Mouse (Mus musculus) olfactory bulb, adult 2 months (tissue): ENCODE data around the gene Epas1. TPM values are rescaled to one million over a fixed set of nuclear protein-coding genes. Genes with fewer than 3 reads are reported as not detected.
A peak's percentile ranks its signal among the peaks of the same experiment; 100 is the strongest.

Experiments used
- H3K27ac ChIP-seq: fragments of 200-500 bp; 2 replicates; pipeline ENCODE4 v1.5.1; 2012; ENCODE audit warnings: low read depth, low read length; ENCODE audit not compliant: insufficient read depth
- H3K4me1 ChIP-seq: fragments of 200-500 bp; 2 replicates; pipeline ENCODE4 v1.6.1; 2012; ENCODE audit warnings: low read length; ENCODE audit not compliant: control insufficient read depth, insufficient read depth
- H3K4me3 ChIP-seq: fragments of 200-500 bp; 2 replicates; pipeline ENCODE4 v1.5.1; 2012; ENCODE audit warnings: mild to moderate bottlenecking, low read depth, low read length, moderate library complexity; ENCODE audit not compliant: insufficient read depth
- CTCF ChIP-seq: fragments of 200-500 bp; IDR thresholded peaks from 2 replicates; pipeline ENCODE4 v1.5.1; 2012; ENCODE audit warnings: low read depth, mild to moderate bottlenecking, low read length, moderate library complexity; ENCODE audit not compliant: insufficient read depth
- POLR2A ChIP-seq: fragments of 200-500 bp; IDR thresholded peaks from 2 replicates; pipeline ENCODE4 v1.6.1; 2012; ENCODE audit warnings: mild to moderate bottlenecking, low read depth, low read length, moderate library complexity; ENCODE audit not compliant: insufficient read depth
- WGBS: fragments of 180-500 bp; shearing (Covaris S2); methylation state at CpG from one replicate; pipeline ENCODE4 v1.1.7; 2018; 5-methylcytosine and 5-hydroxymethylcytosine counted together
- polyA plus RNA-seq: library from polyadenylated mRNA; stranded (reverse); fragments of >200 nt; gene quantifications from 2 replicates; pipeline ENCODE4 v1.2.4, GENCODE M21; 2012; ENCODE audit warnings: low replicate concordance; ENCODE audit not compliant: missing spikeins, insufficient read depth, insufficient read length

Gene Epas1
- polyA plus RNA-seq, 1 experiment, result not detected

DNA sequence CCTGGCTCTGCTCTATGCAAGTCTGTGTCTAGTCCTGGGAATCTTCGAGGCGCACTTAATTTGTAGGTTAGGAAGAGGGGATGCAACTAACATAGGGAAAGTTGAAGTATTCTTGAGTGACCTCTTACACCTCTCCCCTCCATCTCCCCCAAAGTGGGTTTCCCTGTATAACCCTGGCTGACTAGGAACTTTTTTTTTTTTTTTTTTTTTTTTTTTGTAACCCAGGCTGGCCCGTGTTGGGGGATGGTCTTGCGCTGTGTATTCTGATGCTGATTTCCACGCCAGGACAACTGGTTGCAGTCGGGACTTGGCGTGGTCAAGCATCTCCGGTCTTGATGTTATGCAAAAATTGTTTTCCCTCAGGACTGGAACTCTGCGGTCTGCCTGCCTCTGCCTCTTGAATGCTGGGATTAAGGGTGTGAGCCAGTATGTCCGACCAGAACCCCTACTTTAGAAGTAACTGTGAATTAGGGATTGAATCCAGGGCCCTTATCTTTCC lies 2.1 kb upstream of the Epas1 start:
- Histone ChIP-seq H3K4me3 (no peak overlapping the region), H3K27ac (no peak overlapping the region), H3K4me1 (peaks cover 26% of the 10 kb centered on the region)
- 91% methylated on average over 10 of the region's 10 CpGs for WGBS
- TF ChIP-seq CTCF (no peak), POLR2A (no peak)

DNA sequence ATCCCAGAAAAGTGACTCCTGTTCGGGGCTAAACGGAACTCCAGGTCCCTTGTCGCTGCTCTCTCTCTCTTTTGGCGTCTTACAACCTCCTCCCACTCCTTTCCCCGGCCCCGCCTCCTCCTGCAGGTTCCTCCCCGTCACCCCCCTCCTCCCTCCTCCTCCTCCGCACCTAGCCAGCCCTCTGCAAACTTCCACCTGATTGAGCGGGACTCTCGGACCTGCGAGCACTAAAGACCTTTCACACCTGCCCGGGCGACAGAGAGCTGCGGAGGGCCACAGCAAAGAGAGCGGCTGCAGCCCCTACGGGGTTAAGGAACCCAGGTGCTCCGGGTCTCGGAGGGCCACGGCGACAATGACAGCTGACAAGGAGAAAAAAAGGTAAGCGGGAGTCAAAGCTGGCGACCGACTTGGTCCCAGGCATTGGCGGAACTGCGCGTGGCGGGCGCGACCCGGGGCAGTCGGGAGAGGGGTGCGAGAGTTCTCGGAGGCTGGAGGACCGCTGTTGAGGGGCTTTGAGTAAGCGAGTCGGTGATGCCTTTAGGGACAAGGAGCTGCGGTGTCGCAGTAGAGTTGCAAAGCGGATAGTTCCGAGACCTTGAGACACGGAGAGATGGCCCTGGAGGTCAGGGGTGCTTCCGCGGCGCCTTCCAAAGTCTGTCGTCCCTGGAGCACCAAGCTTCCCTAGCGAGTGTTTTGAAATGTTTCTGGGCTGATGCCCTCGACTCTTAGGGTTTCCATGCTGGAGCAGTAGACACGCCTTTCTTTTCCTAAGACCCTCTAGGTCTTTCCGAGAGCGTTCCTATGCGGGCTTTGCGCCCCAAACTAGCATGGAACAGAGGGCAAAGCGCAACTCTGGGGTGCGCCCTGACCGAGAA lies 668 bp downstream of the Epas1 start:
- Histone ChIP-seq H3K4me1 (peaks cover 26% of the 10 kb centered on the region), H3K27ac (no peak overlapping the region), H3K4me3 (peak overlapping the region; percentile 54)
- WGBS, result 1% methylated on average over 55 of the region's 55 CpGs
- TF ChIP-seq POLR2A (no peak), CTCF (no peak)

DNA sequence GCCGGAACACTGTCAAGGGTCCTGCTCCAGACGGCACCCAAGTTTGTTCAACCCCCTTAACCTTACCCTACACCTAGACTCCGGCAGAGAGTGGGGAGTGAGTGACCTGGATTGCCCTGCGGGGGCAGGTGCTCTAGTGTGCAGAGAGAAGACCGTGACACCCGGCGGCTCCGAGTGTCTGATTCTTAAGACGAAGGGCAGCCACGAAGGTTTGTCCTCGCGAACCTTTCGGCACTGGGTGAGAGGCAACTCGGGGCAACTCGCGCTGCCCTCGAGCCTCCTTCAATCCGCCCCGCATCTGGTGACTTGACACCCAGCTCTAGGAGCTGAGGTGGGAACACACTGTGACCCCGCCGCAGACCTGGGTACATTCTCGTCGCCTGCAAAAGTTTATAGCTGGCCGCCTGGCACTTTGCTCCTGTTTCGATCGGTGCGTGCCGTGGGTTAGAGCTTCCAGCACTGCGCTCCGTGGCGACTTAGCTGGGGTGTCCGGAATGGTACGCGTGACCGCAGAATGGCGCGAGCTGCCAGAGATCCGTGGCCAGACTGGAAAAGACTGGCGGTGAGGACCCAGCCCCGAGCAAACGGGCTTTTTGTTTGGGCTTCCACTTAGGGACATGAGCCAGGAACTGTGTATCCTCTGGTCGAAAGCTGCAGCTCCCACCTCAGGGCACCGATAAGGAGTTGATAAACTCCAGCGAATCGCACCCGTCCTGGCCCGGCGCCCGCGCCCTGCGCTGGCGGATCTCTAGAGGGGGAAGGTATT lies 1.5 kb downstream of the Epas1 start:
- 4% methylated on average over 52 of the region's 52 CpGs for WGBS
- Histone ChIP-seq H3K4me3 (peak overlapping the region; percentile 54), H3K27ac (no peak overlapping the region), H3K4me1 (peaks cover 26% of the 10 kb centered on the region)
- TF ChIP-seq CTCF (no peak), POLR2A (no peak)

DNA sequence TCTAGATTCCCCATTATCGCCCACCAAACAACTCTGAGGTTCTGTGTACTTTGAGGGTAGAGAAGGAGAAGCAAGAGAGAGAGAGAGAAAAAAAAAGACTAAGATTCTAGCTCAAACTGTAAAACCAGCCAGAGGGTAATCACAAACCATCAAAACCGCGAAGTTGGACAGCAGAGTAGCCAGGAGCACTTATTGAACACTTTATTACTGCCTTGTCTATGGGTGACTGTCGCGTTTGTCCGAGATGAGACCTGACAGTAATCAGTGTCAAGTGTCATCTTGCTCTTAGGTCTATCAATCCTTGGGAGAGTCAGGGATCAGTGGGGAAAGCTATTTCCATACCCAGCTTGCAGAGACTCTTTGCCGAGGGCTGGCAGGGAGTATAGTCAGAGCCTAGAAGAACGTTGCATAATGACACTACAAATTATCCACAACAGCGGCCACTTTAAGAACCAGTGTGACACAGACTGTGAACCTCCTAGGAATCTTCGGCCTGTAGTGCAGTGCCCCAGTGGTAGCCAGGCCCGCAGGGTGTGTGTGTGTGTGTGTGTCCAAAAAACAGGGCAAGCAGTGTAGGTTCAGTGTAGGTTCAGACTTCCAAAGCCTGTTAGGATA lies 2.2 kb downstream of the Epas1 start:
- TF ChIP-seq CTCF (no peak), POLR2A (no peak)
- WGBS, result 53% methylated on average over 11 of the region's 11 CpGs
- Histone ChIP-seq H3K4me1 (peaks cover 26% of the 10 kb centered on the region), H3K27ac (no peak overlapping the region), H3K4me3 (peak overlapping the region; percentile 54)

DNA sequence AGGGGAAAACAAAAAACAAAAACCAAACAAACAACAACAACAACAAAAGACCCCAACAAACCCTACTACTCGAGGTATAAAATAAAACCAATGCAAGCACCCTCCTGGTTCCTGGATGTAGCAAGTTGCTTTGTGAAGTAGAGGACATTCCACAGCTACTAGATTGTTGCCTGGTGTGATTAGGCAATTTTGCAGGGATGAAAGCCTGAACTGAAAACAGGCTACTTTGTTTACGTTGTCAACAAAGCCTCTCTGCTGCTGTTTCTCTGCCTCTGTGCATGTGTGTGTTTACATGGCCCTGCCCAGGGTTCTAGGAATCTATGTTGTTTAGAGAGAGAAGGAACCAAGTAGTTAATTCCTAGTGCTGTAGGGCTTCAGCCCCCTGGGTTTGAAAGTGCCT lies 4.1 kb downstream of the Epas1 start:
- no peak overlapping the region for H3K4me3 ChIP-seq
- H3K27ac ChIP-seq, result no peak overlapping the region
- H3K4me1 ChIP-seq, result peaks cover 24% of the 10 kb centered on the region
- WGBS, result 61% methylated on average over 2 of the region's 2 CpGs
- TF ChIP-seq CTCF (no peak), POLR2A (no peak)

DNA sequence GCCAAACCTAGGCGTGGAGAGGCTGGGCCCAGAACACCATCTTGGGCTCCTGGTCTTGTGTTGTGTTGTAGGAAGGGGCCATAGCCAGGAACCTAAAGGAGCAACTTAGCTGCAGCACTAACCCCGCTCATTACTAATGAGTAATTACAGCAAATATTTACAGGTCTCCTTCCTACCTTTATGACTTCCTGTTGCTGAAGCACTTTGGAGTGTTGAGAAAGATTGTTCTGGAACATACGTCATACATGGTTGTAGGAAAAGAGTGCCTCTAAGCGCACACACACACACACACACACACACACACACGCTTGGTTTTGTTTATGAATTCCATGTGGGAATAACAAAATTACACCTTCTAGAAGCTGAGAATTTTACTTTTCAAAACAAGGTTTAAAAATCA lies 8.4 kb downstream of the Epas1 start:
- TF ChIP-seq POLR2A (no peak), CTCF (no peak)
- H3K4me1 ChIP-seq, result no peaks in the 10 kb centered on the region; the same call in 1 of the 2 replicates
- H3K27ac ChIP-seq, result no peak overlapping the region
- H3K4me3 ChIP-seq, result no peak overlapping the region
- WGBS, result 84% methylated on average over 5 of the region's 5 CpGs

DNA sequence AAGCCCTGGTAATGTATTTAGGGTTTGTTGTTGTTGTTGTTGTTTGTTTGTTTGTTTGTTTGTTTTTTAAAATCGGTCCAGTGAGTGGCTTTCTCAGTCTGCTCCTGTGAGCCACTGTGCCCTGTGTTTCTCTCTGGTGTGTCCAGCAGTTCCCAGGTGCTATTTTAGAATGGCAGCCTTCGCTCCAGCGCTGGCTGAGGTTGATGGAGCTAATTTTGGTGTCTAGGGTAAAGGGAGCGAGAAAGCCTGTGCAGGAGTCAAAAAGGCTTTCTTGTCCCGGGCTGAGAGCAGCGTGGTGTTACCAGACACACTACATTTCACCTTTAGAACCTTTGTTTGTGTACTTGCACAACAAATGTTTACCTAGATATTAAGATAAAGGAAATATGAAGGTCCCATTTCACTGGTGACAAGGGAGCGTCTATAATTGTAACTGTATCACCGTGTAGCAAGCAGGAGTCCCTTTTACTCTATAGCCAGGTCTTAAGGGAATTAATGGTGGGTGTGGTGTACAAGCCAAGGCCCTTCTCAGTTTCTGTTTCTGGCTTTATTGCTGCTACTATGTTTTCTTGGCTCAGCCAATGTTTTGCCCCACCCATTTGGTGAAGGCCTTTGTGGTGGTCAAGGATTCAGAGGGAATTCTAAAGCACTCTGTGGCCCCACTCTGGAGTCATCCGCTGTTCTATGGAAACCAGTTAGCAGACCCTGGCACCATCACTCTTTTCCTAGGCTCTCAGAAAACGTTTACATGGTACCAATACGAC lies 9.2 kb downstream of the Epas1 start:
- no peak for TF ChIP-seq POLR2A
- no peak for TF ChIP-seq CTCF
- no peak overlapping the region for H3K27ac ChIP-seq

DNA sequence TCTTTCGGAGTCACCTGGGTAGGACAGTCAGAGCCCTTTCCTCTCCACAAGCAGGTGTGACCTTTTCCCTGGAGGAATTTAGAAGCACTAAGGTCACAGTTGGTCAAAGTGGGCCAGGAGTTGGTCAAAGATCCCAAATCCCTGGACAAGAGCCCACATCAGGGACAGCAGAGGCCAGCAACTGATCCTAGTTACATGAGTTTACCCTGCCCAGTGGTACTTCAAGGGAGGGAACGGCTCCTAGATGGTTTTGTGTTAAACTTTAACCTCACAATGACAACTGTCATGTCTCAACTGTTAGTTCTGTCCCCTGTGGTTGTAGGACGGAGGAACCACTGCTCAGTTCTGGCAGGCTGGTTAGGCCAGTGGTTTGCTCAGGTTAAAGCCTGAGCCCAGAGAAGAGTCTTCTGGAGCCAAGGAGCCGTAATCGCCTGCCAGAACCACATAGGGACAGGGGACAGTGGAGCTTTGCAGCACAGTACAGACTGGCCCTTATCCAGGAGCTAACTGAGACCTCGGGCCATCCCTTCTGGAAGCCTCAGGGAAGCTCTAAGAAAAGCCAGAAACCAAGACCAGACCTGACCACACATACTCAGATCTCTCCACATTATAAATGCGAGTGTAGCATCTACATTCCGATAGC lies 12.4 kb downstream of the Epas1 start:
- 86% methylated on average over 8 of the region's 8 CpGs for WGBS
- no peak overlapping the region for H3K27ac ChIP-seq
- no peak for TF ChIP-seq POLR2A
- TF ChIP-seq CTCF, result no peak

More for the DNA sequence above, 9.2 kb downstream of the Epas1 start:
- Histone ChIP-seq H3K4me3 (no peak overlapping the region), H3K4me1 (no peaks in the 10 kb centered on the region; the same call in 1 of the 2 replicates)
- 77% methylated on average over 11 of the region's 11 CpGs for WGBS

More for the DNA sequence above, 12.4 kb downstream of the Epas1 start:
- H3K4me3 ChIP-seq, result no peak overlapping the region
- peaks cover 13% of the 10 kb centered on the region for H3K4me1 ChIP-seq
